Mouse (Mus musculus) hindbrain, embryonic 15.5 days (tissue): ENCODE measurements at regions not wholly inside any gene's neighbourhood (a gene's known extent, or its start where the extent isn't known, plus 50 kb on each side); places are given as distances from the start of the nearest gene placed in this dataset.

Source experiments
- ATAC-seq: fragments of 200-750 bp; cut with Nextera tagmentation; 2 replicates; pipeline ENCODE4 v1.8.0; 2017; ENCODE audit warnings: low read depth, moderate number of reproducible peaks, moderate TSS enrichment; ENCODE audit not compliant: low FRiP score
- H3K27ac ChIP-seq: fragments of 300-500 bp; sonication (generic); replicated peaks from 2 replicates; pipeline ENCODE4 v1.5.1; 2015; ENCODE audit warnings: mild to moderate bottlenecking, inconsistent platforms
- H3K27me3 ChIP-seq: fragments of 300-500 bp; sonication (generic); 2 replicates; pipeline ENCODE4 v1.6.1; 2015; ENCODE audit warnings: control low read depth, inconsistent platforms
- H3K36me3 ChIP-seq: fragments of 300-500 bp; sonication (generic); 2 replicates; pipeline ENCODE4 v1.6.1; 2015; ENCODE audit warnings: control low read depth, inconsistent platforms
- H3K4me1 ChIP-seq: fragments of 300-500 bp; sonication (generic); replicated peaks from 2 replicates; pipeline ENCODE4 v1.6.1; 2015; ENCODE audit warnings: control low read depth, inconsistent platforms
- H3K4me2 ChIP-seq: fragments of 300-500 bp; sonication (generic); 2 replicates; pipeline ENCODE4 v1.6.1; 2015; ENCODE audit warnings: moderate library complexity, mild to moderate bottlenecking, inconsistent platforms
- H3K4me3 ChIP-seq: fragments of 300-500 bp; sonication (generic); 2 replicates; pipeline ENCODE4 v1.5.1; 2015; ENCODE audit warnings: mild to moderate bottlenecking, inconsistent platforms
- H3K9ac ChIP-seq: fragments of 300-500 bp; sonication (generic); 2 replicates; pipeline ENCODE4 v1.6.1; 2015; ENCODE audit warnings: inconsistent platforms
- H3K9me3 ChIP-seq: fragments of 300-500 bp; sonication (generic); 2 replicates; pipeline ENCODE4 v1.6.1; 2016; ENCODE audit warnings: control low read depth, inconsistent platforms
- WGBS: fragments of 180-500 bp; shearing (Covaris S2); methylation state at CpG from one replicate; pipeline ENCODE4 v1.1.7; 2015; 5-methylcytosine and 5-hydroxymethylcytosine counted together

- no peak overlapping the region for H3K27ac ChIP-seq
- 86% methylated on average over 3 of the region's 3 CpGs for WGBS
- no peak for ATAC-seq
Observed at GRCm38 (mm10) chr5:91274411-91274810, 128.4 kb downstream of the Btc start.

GRCm38 (mm10) chr5:91278466-91278865, 124.3 kb downstream of the Btc start:
- H3K9ac ChIP-seq = no peak overlapping the region
- no peak for ATAC-seq
- no peaks in the 10 kb centered on the region for H3K27me3 ChIP-seq
- H3K4me1 ChIP-seq = no peaks in the 10 kb centered on the region
- H3K4me2 ChIP-seq = no peak overlapping the region
- H3K9me3 ChIP-seq = no peaks in the 10 kb centered on the region
- H3K27ac ChIP-seq = no peak overlapping the region
- no peak overlapping the region for H3K4me3 ChIP-seq
- 85% methylated on average over 3 of the region's 3 CpGs for WGBS
- H3K36me3 ChIP-seq = no peaks in the 10 kb centered on the region

More at GRCm38 (mm10) chr5:91274411-91274810, 128.4 kb downstream of the Btc start:
- Histone ChIP-seq H3K4me2 (no peak overlapping the region), H3K36me3 (no peaks in the 10 kb centered on the region), H3K27me3 (no peaks in the 10 kb centered on the region), H3K4me3 (no peak overlapping the region), H3K9ac (no peak overlapping the region), H3K4me1 (no peaks in the 10 kb centered on the region), H3K9me3 (no peaks in the 10 kb centered on the region)

DNA sequence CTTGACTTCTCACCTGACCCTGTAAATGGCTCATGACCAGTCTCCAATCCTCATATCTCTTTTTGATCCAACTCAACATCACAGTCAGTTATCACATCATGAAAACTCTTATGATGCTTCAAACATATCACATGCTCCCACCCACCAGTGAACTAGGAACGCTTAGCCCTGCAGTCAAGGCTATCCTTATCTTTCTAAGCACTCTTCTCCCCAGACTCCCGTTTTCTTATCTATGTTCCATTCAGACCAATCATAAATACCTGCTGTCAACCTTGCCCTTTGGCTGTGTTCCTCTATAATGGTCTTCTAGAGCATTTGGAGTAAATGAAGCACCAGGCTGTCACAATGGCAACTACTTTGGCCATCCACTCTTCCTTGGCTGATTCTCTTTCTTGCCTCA, 123.3 kb downstream of the Btc start:
- no peaks in the 10 kb centered on the region for H3K4me1 ChIP-seq
- H3K27me3 ChIP-seq = no peaks in the 10 kb centered on the region
- no peaks in the 10 kb centered on the region for H3K9me3 ChIP-seq
- WGBS = 88% methylated on average over 2 of the region's 2 CpGs
- no peak overlapping the region for H3K9ac ChIP-seq
- no peak for ATAC-seq
- no peak overlapping the region for H3K27ac ChIP-seq
- H3K4me3 ChIP-seq = no peak overlapping the region
- no peaks in the 10 kb centered on the region for H3K36me3 ChIP-seq
- no peak overlapping the region for H3K4me2 ChIP-seq

GRCm38 (mm10) chr5:91282969-91283368, 119.8 kb downstream of the Btc start:
- Histone ChIP-seq H3K9me3 (no peaks in the 10 kb centered on the region), H3K27me3 (no peaks in the 10 kb centered on the region), H3K9ac (no peak overlapping the region), H3K36me3 (no peaks in the 10 kb centered on the region), H3K4me2 (no peak overlapping the region), H3K4me3 (no peak overlapping the region), H3K4me1 (no peaks in the 10 kb centered on the region), H3K27ac (no peak overlapping the region)
- 88% methylated on average over 7 of the region's 7 CpGs for whole genome bisulfite sequencing
- ATAC-seq = no peak

DNA sequence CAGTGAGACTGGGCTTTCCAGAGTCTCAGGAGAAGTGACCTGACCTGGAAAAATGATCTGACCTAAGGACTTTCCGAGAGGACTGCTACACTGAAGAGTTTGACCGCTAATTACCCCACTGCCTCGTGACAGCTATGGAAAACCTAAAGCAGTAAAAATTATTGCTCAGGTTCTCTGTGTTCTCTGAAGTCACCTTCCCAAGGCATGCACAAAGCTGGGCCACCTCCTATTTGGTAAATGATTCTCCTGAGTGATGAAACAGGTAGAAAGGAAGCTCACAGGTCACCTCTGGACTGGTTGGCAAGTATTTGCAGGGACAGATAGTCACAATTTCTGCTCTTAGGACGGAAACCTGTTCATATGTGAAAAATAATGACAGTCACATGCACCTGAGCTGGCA, 109.7 kb downstream of the Btc start:
- ATAC-seq = no peak
- no peak overlapping the region for H3K27ac ChIP-seq
- H3K4me2 ChIP-seq = no peak overlapping the region

DNA sequence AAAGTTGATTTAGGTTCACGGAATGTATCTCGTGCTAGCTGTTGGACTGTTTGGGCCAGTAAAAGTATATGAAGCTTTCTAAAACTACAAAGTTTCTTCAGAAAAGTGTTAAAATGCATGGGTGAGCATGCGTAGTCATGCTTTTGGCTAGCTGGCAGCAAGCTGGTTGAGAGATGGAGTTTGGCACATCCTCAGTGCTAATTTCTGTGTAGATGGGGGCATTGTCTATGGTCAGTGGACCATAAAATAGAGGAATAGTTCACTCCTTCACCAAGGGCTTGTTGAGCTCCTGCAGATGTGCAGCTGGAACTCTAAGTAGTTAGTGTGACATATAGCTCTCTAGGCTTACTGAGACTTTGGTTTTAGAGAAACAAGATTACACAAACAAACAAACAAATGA, 107.8 kb downstream of the Btc start:
- Histone ChIP-seq H3K9me3 (no peaks in the 10 kb centered on the region), H3K4me3 (no peak overlapping the region), H3K27ac (no peak overlapping the region), H3K4me2 (no peak overlapping the region), H3K4me1 (no peaks in the 10 kb centered on the region), H3K27me3 (no peaks in the 10 kb centered on the region), H3K36me3 (no peaks in the 10 kb centered on the region), H3K9ac (no peak overlapping the region)
- WGBS = 86% methylated on average over 3 of the region's 3 CpGs
- ATAC-seq = no peak

More for the DNA sequence above, 109.7 kb downstream of the Btc start:
- no peaks in the 10 kb centered on the region for H3K27me3 ChIP-seq
- WGBS = 77% methylated on average over 4 of the region's 4 CpGs
- H3K4me1 ChIP-seq = no peaks in the 10 kb centered on the region
- no peaks in the 10 kb centered on the region for H3K9me3 ChIP-seq
- H3K9ac ChIP-seq = no peak overlapping the region
- no peaks in the 10 kb centered on the region for H3K36me3 ChIP-seq
- H3K4me3 ChIP-seq = no peak overlapping the region

GRCm38 (mm10) chr5:91297068-91297467, 105.7 kb downstream of the Btc start:
- H3K36me3 ChIP-seq = no peaks in the 10 kb centered on the region
- 89% methylated on average over 2 of the region's 2 CpGs for WGBS

GRCm38 (mm10) chr5:91302114-91302513, 100.7 kb downstream of the Btc start:
- Histone ChIP-seq H3K4me3 (no peak overlapping the region), H3K36me3 (no peaks in the 10 kb centered on the region), H3K27me3 (no peaks in the 10 kb centered on the region), H3K27ac (no peak overlapping the region), H3K4me2 (no peak overlapping the region), H3K9me3 (no peaks in the 10 kb centered on the region), H3K9ac (no peak overlapping the region), H3K4me1 (no peaks in the 10 kb centered on the region)
- WGBS = 92% methylated on average over 17 of the region's 17 CpGs
- ATAC-seq = no peak

More at GRCm38 (mm10) chr5:91297068-91297467, 105.7 kb downstream of the Btc start:
- H3K27ac ChIP-seq = no peak overlapping the region
- H3K4me1 ChIP-seq = no peaks in the 10 kb centered on the region
- H3K27me3 ChIP-seq = no peaks in the 10 kb centered on the region
- no peak overlapping the region for H3K4me2 ChIP-seq
- no peaks in the 10 kb centered on the region for H3K9me3 ChIP-seq
- ATAC-seq = no peak
- H3K9ac ChIP-seq = no peak overlapping the region
- H3K4me3 ChIP-seq = no peak overlapping the region

GRCm38 (mm10) chr5:91302943-91303342, 99.9 kb downstream of the Btc start:
- 70% methylated on average over 9 of the region's 9 CpGs for WGBS
- ATAC-seq = no peak
- no peak overlapping the region for H3K4me2 ChIP-seq
- no peaks in the 10 kb centered on the region for H3K9me3 ChIP-seq
- no peak overlapping the region for H3K4me3 ChIP-seq
- no peak overlapping the region for H3K9ac ChIP-seq
- H3K27me3 ChIP-seq = no peaks in the 10 kb centered on the region
- no peaks in the 10 kb centered on the region for H3K4me1 ChIP-seq
- no peak overlapping the region for H3K27ac ChIP-seq
- H3K36me3 ChIP-seq = no peaks in the 10 kb centered on the region

DNA sequence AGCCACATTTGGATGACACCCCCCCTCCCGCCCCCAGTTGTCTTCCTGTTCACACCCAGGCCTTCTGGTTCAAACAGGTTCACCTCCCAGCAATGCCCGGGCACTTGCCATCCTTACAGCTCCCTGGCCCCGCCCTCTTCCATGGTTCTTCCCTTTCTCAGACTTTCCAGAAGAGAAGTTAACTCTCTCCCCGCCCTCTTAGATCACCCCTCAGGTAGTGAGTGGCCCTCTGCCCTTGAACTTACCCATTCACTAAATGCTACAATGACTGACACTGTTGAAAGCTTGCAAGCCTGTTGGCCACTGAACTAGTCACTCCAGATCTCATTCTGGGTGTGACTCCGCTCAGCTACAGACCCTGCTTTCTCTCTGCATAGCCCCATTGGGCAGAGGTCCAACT, 99.1 kb downstream of the Btc start:
- Histone ChIP-seq H3K36me3 (no peaks in the 10 kb centered on the region), H3K27me3 (no peaks in the 10 kb centered on the region), H3K4me1 (no peaks in the 10 kb centered on the region), H3K9me3 (no peaks in the 10 kb centered on the region), H3K4me3 (no peak overlapping the region), H3K9ac (no peak overlapping the region), H3K4me2 (no peak overlapping the region), H3K27ac (no peak overlapping the region)
- WGBS = 78% methylated on average over 5 of the region's 5 CpGs
- ATAC-seq = no peak

- no peak for ATAC-seq
Observed at GRCm38 (mm10) chr5:91307031-91307430, 95.8 kb downstream of the Btc start.

More at GRCm38 (mm10) chr5:91307031-91307430, 95.8 kb downstream of the Btc start:
- Histone ChIP-seq H3K36me3 (no peaks in the 10 kb centered on the region), H3K4me1 (no peaks in the 10 kb centered on the region), H3K4me2 (no peak overlapping the region), H3K9ac (no peak overlapping the region), H3K27me3 (no peaks in the 10 kb centered on the region), H3K27ac (no peak overlapping the region), H3K4me3 (no peak overlapping the region), H3K9me3 (no peaks in the 10 kb centered on the region)
- WGBS = 82% methylated on average over 3 of the region's 3 CpGs
